Mouse (Mus musculus) heart, postnatal 25 days (tissue): ENCODE results near the gene LTO1. TPM values are rescaled to one million over a fixed set of nuclear protein-coding genes. Genes with fewer than 3 reads are reported as not detected.

Experiments
- DNase-seq: peaks from one replicate; pipeline ENCODE4 v3.0.0; 2022; ENCODE audit warnings: low spot score
- intact Hi-C: fragments of 180-260 bp; cut with DNase I; formaldehyde crosslinking; loops from one replicate; pipeline ENCODE4 v1.15.1; 2025
- total RNA-seq, 2 experiments: library from RNA; stranded (reverse); gene quantifications; 2 replicates each; pipeline ENCODE4 v1.2.3; 2021

LTO1 gene
- total RNA-seq, 2 experiments from 2014 or later = 11.9 to 14.7 TPM

GRCm38 (mm10) chr7:144979814-144980213, 64.9 kb downstream of the LTO1 start:
- no peak for DNase-seq
- intact Hi-C loops = no loop called here

Other genes starting within 250 kb of the LTO1 start
- gene Ano1, start 163.1 kb upstream of the LTO1 start, total RNA-seq = 10 to 100 TPM; 11.8 to 13.7 TPM
- not detected for gene Fgf3, start 77.0 kb upstream of the LTO1 start, total RNA-seq
- not detected for gene Fgf4, start 67.7 kb upstream of the LTO1 start, total RNA-seq
- gene Fgf15, start 18.6 kb upstream of the LTO1 start, total RNA-seq = not detected
- 10 to 100 TPM; 41.2 to 42.1 TPM for gene Ccnd1, start 24.8 kb downstream of the LTO1 start, total RNA-seq